Mouse (Mus musculus): ENCODE data around the gene Hs6st3.

Gene Hs6st3

DNA sequence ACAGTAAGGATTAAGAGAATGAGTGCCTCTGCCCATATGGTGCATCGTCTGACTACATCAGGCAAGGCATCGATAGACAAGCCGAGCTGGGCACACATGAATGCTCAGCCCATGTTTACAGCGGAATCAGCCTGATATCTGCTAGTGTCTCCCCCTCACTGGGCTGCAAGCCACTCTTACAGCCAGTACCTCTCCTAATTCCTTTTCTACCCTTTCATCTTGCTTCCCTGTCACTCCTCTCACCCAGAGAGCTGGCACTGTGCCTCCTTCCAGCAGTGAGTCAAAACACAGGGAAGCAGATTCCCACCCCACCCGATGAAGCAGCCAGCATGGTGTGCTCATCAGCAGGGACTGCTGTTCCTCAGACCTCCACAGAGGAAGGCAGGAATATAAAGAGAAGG, 527.6 kb downstream of the Hs6st3 start:
- no peak for DNase-seq

DNA sequence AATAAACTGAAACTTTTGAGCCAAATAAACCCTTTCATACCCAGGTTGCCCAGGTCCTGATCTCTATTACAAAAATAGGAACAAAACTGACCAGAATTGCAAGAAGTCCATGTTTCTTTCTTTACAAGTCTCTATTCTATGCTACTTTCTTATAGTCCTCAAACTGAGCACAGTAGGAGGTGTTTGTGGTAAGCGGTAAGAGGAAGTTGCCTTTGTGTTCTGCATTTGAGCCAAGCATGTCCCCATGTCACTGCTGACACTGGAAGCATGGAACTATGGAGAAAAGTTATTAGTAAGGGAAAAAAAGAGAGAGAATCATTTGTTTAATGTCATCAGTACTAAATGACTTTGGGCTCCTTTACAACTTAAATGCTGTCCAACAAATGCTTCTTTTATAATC, 529.3 kb downstream of the Hs6st3 start:
- no peak for DNase-seq

DNA sequence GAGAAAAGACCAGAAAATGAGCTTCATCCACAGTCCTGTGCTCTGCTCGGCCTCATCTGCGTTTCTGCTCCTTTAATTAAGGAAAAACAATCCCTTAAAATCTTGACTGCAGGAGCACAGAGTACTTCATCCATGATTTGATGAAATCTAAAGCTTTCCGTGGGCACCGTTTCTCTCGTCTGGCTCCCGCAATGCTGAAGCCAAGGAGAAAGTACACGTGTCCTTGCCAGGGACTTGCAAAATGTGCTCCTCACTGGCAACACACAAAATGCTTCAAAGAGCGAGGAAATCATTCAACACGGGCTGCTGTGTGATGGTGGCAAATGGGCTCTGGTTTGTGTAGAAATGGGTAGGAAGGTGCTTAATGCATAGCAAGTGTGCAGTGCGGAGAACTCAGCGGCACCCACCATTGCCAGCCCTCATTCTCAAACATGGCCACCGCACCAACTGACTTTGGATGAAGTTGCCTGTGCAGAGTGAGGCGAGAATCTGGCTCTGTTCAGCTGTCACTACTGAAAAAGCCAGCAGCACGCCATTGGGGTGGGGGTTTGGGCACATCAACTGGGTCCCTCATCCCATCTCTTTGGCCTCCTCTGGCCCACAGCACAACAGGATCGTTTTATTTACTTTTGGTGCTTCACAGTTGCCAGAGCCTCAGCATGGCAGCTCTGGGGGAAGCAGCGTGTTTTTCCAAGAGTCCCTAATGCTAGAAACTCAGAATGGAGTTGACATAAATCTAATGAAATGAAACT, 532.9 kb downstream of the Hs6st3 start:
- DNase-seq = no peak

DNA sequence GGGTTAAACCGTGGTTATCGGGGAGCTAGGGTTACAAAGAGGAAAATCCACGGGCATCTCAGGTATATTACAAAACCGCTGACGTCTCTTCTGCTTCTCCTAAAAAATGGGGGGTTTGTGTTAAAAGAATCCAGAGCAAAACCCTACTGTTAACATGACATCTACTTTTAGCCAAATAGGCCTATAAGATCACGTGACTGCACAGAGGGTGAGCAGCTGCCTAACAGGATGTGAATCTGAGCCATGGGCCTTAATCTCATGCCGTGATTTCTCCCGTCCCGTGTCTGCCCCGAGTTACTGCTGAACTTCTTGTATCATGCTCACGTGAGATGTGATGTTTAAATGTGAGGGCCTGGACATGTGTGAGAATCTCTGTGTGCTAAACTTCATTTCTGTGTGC, 540.4 kb downstream of the Hs6st3 start:
- no peak for DNase-seq

DNA sequence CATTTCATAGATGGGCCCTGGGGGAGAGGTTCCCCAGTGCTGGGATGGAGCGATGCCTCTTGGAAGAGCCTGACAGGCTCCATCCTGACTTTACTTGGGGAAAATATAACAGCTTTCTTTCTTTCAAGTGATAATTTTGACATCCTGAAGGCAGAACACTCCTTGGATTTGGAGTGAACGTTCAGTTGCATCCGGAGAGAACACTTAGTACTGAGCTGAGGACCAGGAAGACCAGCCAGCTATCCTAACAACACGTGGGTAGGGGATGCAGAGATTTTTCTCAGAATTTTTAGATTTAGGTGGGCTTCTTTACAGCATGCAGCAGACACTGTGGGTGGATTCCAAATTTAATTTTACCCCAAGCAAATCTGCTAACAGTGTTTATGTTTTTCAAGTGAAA, 541.9 kb downstream of the Hs6st3 start:
- no peak for DNase-seq

DNA sequence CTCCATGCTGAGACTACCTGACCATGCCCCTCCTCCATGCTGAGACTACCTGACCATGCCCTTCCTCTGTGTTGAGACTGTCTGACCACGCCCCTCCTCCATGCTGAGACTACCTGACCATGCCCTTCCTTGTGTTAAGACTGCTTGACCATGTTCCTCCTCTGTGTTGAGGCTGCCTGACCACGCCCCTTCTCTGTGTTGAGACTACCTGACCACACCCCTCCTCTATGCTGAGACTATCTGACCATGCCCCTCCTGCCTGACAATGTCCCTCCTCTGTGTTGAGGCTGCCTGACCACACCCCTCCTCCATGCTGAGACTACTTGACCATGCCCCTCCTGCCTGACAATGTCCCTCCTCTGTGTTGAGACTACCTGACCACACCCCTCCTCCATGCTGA, 549.7 kb downstream of the Hs6st3 start:
- DNase-seq = no peak

DNA sequence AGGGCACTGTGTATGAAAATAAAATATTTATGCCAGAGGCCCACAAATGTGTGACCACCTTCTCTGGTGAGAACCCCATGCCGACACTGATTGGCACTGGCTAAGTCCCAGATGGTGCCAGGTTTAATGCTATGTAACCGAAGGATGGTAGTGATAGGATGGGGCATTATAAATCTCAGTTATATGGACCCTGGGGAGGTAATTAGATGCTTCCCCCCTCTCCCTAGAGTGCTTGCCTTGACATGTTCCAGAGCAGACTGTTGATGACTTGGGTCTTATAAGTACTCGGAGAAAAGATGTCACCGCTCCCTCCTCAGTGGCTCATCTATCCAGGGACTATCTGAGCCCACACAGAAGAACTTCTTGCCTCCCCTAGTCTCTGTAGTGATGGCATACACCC, 561.8 kb downstream of the Hs6st3 start:
- no peak for DNase-seq

DNA sequence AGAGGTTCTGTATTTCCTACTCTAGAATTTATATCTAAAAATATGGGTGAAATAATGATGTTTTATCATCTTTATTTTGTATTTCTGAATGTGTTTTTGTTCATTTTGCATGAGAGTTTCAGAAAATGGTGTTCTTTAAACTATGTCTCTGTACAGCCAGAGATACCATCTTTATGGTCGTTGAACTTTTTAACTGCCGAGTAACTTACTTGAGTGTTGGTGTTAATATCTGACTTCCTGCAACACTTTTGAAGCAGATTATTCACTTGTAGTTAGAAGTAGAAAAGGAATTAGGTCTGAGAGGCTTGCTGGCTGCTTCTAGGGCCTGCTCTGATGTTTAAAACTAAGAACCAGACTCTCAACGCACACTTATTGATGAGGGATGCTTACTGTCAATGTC, 576.6 kb downstream of the Hs6st3 start:
- no peak for DNase-seq

DNA sequence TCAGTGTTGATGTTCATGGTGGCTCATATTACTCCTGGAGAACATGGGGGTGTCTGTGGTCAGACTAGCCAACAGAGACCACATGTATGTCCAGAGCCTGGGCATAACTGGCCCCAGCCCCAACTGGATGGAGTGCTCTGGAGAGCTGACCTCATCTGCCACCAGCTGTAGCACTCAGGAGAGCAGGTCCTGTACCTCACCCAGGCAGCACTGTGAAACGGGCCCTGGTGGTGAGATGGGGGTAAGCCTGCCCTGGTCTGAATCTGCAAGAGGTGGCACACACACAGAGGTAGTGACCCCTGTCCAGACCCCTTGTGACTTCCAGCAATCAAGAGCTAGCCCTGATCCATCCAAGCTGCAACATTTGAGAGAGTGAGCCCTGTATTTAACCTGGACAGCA, 579.2 kb downstream of the Hs6st3 start:
- no peak for DNase-seq

DNA sequence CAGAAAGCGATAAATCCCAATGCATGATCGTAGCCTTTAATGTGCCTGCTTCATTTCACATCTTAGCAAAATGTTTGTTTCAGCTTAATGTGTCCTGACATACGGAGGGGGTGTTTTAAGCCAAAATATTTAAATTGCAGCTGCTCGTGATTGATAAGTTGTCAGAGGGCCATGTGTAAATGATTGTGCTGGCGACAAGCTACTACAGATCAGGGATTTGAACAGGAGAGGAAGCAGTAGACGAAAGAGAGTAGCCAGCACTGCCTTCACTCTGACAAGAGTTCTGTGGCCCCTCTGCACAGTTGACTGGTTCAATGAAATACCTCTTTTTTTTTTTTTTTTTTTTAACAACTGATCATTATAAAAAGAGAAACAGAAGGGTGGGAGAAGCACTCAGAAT, 587.0 kb downstream of the Hs6st3 start:
- no peak for DNase-seq

DNA sequence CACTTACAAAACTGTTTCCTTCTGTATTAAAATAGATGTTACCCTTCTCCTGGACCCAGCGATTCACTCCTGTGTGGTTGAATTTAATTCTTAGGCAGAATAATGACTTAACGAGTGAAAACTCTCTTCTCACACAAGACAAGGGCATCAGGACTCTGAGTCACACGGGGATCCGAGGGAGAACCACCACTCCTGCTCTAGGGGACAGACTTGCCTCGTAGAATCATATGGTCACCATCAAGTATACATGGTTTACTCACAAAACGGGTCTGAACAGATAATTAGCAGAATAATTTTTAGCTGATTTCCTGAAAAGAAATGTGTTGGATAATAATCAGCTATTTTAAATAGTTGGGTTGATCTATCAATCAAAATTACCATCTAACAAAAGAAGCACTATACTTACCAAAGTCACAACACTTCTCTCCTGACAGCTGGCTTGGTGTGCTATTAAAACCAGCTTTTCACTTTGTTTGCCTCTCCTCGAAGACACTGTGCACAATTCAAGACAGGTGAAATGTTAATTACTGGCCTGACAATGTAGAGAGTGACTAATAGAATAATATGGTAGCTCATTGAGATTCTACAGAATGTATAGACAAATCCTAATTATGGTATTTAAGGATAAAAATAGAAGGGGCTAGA, 593.4 kb downstream of the Hs6st3 start:
- DNase-seq = no peak

DNA sequence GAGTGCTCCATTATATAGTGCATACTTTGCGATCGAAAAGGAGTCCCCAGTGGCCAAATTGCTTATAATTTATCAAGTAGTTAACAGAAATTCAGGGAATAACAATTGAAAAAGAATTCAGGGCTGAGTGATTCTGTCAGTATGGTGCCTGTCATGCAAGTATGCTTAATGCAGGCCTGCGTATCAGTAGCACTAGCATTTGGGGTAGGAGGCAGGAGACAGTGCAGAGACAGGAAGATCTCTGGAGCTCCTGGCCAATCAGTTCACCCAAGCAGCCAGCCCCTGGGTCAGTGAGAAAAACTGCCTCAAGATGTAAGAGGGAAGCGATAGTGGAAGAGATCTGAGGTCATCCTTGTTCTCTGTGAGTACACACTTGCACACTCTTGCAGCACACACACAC, 594.1 kb downstream of the Hs6st3 start:
- no peak for DNase-seq

DNA sequence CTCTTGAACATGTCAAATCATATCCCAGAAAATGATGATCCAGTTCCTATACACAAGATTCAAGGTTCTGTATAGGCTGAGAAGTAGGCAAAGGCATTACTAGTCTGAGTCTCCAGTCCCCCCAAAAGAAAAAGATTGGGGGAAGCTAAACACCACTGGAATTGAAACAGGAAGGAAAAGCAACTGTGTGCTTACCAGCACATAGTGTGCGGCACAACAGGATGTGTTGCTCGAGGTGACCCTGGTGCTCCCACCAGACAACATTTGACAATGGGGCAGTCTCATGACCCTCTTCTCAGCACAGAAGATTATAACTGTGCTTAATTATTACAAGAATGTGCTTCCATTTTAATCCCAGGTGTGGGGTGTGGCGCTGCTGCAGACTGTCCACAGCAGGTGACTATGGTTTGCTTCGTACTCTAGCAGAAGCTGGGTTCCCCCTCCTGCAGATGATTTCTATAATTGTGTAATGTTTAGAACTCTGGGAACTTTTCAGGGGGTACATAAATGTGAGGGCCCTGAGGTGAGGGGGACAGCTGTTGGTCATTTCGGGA, 599.3 kb downstream of the Hs6st3 start:
- DNase-seq = no peak

DNA sequence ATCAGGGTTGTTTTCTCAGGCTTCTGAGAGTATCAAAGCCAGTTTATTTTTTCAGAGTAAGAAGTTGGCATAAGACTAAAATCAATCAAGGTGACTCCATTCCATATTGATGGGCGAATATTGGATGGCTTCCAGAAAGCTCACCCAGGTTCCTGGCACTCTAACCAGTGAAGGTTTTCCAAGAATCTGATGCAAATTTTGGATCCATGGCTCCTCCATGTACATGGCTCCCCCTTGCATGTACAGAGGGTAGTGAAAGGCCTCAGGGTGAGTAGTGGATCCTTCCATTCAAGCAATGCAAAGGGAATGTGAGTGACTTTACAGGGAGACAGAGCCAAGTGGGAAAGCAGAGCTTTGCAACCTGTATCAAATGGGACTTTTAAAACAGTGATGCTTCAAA, 603.6 kb downstream of the Hs6st3 start:
- no peak for DNase-seq

DNA sequence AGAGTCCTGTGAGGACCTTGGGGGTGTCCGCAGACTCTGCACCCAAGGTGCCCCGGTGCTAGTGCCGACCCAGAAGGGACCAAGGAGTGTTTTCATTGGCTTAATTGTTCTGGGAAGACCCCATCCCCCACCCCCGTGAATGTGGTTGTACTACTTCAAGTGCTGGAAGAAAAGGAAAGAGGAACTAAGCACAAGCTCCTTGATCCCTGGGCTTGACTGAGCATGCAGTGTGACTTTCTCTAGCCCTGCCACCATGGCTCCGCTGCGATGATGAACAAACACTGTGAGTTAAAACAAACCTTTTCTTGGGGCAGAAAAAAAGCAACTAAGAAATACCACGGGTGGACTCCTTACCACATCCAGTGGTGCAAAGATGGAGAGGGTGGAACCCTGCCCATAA, 623.2 kb downstream of the Hs6st3 start:
- DNase-seq = no peak

DNA sequence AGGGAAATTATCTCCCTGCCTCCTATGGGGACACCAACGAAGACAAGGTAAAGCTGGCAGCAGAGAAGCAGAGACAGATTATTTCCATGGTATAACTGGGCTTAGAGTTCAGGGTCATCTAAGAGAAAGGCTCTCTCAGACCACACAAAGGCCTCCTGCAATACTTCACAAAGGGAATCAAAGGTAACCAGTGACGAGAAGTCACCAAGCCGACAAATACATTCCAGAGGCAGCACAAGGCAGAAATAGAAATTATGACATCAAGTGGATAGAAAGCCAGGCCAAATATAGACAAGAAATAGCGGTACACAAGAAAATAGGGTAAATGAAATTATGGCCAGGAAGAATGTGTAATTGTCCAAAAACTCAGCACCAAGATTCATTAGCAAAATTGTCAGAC, 633.9 kb downstream of the Hs6st3 start:
- no peak for DNase-seq

DNA sequence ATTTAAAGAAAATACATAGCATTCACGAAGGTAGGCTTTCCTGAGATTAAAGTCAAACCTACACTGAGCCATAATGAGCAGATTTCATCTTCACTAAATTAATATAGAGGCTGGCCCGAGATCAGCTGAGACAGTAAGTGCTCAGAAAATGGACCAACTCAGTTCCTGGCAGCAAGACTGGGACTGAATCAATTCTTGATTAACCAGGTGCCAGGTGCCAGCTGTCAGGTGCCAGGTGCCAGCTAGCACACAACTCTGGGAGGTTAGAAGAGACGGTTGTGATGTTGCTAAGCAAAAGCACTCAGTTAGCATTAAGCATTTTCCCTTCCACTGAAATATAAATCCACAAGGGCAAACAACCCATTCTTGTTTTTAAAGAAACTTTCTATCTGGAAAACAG, 638.1 kb downstream of the Hs6st3 start:
- no peak for DNase-seq

DNA sequence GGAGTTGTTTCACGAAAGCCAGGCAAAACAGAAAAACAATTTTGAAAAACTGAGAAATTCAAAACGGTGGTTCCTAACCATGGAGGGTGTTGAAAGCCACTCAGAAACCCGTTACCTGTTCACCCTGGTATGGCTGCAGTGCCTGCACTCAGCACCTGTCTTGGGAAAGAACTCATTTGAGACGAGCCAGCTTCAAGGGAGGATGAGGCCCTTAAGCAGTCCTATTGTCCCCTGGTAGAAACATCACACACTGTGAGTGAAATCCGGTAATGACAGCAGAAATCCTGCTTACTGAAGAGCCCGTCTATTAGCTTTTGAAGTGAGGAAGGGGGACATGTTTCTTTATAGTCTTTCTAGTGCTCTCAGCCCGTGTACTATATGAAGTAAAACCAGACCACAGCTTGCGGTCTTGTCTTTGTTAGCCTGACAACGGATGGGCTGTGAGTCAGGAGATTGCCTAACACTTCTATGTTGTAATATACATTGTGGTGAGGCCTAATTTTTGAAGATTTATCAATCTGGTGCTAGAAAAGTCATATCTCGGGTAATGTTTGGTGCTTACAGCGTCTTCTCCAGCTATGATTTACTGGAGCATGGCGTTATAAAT, 641.9 kb downstream of the Hs6st3 start:
- DNase-seq = no peak

DNA sequence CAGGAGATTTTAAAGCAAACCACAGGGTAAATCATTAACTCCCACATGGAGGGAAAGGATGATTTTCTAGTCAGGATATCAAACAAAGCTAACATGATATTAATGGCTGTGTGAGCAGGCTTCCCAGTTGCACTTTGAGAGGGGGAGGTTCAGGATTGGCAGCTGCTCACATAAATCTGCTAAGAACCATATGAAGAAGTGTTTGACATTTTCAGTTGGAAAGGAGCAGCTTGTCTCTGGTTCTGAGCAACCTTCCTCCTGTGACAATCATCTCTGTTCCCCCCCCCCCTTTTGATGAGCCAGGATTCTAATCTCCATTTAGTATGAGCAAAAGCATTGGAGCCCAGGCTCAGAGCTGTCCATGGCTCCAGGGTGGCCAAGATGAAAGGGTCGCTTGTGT, 643.0 kb downstream of the Hs6st3 start:
- DNase-seq = no peak

DNA sequence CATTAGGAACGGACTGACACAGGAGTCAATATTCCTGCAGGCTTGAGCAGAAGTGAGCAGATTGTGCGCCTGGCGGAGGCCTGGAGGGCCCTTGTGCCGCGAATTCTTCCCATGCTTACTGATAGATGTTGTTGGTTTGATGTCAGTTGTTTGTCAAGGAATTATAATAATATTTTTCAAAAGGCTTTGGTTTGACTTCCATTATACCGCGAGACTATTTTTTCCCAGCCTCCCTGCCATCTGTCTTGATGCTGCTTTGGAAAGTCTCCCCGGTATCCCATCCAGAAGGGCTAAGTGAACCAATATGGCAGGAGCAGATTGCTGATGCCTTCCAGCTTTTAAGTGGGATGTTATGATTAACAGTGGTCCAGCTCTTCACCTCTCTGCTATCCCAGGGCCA, 651.3 kb downstream of the Hs6st3 start:
- DNase-seq = no peak

DNA sequence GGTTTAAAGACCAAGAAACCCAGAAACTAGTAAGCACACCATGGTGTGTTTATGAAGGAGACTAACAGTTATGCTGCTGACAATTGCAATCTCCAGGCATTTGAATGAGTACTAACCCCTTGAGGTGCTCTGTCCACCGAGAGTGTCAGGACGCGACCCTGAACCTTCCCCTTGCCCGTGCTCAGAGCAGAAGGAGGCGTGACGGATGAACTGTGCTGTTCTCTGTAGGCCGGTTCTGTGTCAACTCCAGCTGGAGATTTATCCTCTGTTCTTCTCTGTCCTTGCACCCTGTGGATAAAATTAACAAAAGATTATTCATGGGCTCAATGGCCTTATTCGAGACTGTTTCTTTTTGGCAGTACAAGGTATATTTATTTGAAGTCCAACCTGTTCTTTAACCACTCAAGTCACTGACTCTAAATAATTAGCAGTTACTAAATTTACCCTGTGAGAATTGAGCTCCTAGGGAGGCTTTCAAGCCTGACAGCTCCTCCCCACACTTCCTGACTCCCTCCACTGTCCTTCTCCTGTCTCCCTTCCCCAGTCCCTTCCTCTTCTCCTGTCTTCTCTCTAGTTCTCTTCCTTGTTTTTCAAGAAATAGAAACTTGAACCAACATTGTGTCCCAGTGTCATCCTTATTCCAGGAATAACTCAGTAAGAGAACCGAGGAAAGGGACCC, 659.2 kb downstream of the Hs6st3 start:
- no peak for DNase-seq

DNA sequence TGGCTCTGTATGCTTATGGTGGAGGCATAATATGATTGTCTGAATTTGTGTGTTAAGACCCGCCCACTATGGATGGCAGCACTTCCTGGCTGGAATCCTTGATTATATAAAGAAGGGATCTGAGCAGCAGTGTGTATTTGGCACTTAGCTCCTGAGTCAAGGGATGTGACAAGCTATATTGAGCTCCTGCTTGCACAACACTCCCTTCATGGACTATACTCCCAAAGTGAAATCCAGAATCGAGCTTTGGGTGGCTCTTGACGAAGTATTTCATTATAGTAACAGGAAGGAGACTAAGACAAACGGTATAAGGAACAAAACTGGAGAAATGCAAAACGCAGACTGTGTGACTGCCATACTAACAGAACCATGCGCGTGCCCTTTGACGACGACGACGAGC, 660.4 kb downstream of the Hs6st3 start:
- no peak for DNase-seq

DNA sequence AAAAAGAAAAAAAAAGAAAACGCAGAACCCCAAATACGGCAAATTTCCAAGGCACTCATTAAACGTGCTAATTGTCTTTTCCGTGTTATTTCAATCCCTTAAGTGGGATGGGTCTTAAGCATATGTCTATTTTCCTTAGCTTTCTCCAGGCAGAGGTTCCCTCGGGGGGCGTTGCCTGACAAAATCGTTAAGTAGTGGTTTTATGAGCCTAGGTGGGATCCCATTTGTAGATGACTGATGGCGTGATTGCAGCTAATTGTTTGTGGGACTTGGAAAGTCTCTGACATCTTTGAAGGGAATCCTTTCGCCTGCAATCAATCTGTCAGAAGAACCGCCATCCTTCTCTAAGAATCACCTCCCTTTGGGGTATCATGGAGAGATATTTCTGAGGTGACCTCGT, 662.7 kb downstream of the Hs6st3 start:
- DNase-seq = no peak

DNA sequence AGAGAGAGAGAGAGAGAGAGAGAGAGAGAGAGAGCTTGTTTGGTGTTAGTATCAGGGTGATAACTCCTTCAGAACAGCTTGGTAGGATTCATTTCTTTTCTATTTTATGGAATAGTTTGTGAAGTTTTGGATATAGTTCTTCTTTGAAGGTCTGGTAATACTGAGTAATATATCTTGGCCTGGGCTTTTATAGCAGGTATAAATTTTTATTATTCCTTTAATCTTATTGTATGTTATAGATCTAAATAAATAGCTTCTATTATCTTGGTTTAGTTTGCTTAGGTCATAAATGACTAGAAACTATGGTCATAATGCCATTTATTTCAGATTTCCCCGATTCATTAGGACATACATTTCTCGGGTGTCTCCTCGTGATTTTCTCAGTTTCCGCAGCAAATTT, 675.8 kb downstream of the Hs6st3 start:
- no peak for DNase-seq
